In the genomic region with DNA sequence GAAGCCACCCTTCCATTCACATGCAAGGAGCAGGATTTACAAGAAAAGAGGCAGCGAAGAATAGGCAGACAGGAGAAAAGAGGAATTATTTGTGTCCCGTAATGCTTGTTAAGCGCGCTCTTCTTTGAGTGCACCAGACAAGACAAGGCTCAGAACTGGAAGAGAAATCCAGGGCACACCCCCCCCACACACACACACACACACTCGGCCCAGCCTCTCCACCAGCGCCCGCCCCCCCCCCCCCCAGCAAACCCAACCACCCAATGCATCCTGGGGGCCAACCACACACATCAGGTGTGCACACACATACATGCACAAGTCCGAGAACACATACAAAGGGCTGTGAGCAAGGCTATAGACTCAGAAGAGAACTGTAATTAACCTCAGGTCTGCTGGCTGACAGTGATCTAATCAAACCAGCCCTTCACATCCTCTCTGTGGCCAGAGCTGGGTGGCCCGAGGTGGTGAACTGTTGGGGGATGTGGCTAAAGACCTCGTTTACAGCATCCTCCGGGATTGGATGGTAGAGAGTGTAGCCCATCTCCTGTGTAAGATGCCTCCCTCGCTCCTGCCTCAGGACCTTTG, we compare ENCODE assay signal across 11 mouse cellular contexts.
DNase-seq lines count a peak whose midpoint lies in the region; ATAC-seq and TF ChIP-seq lines count a peak whose summit lies in the region.
"Had no signal": no experiment of that assay in that cellular context is flagged by ENCODE, and none has a peak within 500 bp of the region (broad histone marks: within the 10 kb centered on the region; RNA-seq: fewer than 3 reads in every experiment).

No protein-coding gene starts in this region.

- intact Hi-C loops in left cerebral cortex, postnatal 36 days (cut with DNase I), result no loop called here

- H3K4me2 ChIP-seq in forebrain, embryonic 13.5 days, result peak overlapping the region; percentile 63
- H3K4me2 ChIP-seq in limb, embryonic 12.5 days, result peak overlapping the region; percentile 56
- peak overlapping the region; percentile 51 for H3K4me2 ChIP-seq in neural tube, embryonic 15.5 days

- no peaks in the 10 kb centered on the region for H3K36me3 ChIP-seq in forebrain, embryonic 13.5 days (ENCODE audit: poor library complexity, severe bottlenecking)
- H3K36me3 ChIP-seq in limb, embryonic 12.5 days, result no peaks in the 10 kb centered on the region
- no peaks in the 10 kb centered on the region for H3K36me3 ChIP-seq in neural tube, embryonic 15.5 days
- H3K36me3 ChIP-seq: G1E had no signal

- H3K4me3 ChIP-seq in layer of hippocampus, adult 2 months, result peak overlapping the region; percentile 11; the same call in 1 of the 2 replicates
- peak overlapping the region; percentile 29 for H3K4me3 ChIP-seq in forebrain, embryonic 13.5 days
- H3K4me3 ChIP-seq in limb, embryonic 12.5 days (replicated peaks), result peak overlapping the region; percentile 28
- H3K4me3 ChIP-seq in neural tube, embryonic 15.5 days (replicated peaks), result peak overlapping the region; percentile 12
- H3K4me3 ChIP-seq: erythroblast, embryonic 14.5 days had no signal

- H3K4me1 ChIP-seq in forebrain, embryonic 13.5 days, result peaks cover 21% of the 10 kb centered on the region
- H3K4me1 ChIP-seq in limb, embryonic 12.5 days (replicated peaks), result peaks cover 6% of the 10 kb centered on the region; the same call in 1 of the 2 replicates
- peaks cover 21% of the 10 kb centered on the region for H3K4me1 ChIP-seq in neural tube, embryonic 15.5 days

- H3K27me3 ChIP-seq in forebrain, embryonic 13.5 days, result peaks cover 22% of the 10 kb centered on the region
- H3K27me3 ChIP-seq in limb, embryonic 12.5 days, result peaks cover 96% of the 10 kb centered on the region
- 0 out of 2 replicates have a peak, but pooled peaks cover 7% of the 10 kb centered on the region for H3K27me3 ChIP-seq in neural tube, embryonic 15.5 days (replicated peaks)

- 4% methylated on average over 9 of the region's 12 CpGs for WGBS in forebrain, embryonic 13.5 days
- WGBS in limb, embryonic 12.5 days, result 14% methylated on average over 12 of the region's 12 CpGs
- WGBS in neural tube, embryonic 15.5 days, result 12% methylated on average over 12 of the region's 12 CpGs

- TF ChIP-seq CTCF in layer of hippocampus, adult 2 months (conservative IDR thresholded peaks at IDR 0.05), result no peak

- DNase-seq in layer of hippocampus, adult 2 months (ENCODE audit: low spot score in 2 of 2), result no peak
- DNase-seq in layer of hippocampus, postnatal 10 days (ENCODE audit: low spot score in 2 of 2), result no peak
- DNase-seq in adrenal gland, postnatal 4 days (ENCODE audit: low spot score in 2 of 2), result no peak
- DNase-seq in cerebellum, postnatal 25 days, result no peak
- DNase-seq in left cerebral cortex, postnatal 36 days (ENCODE audit: low spot score in 2 of 2), result no peak

- peak; percentile 33; the same call in 1 of the 2 replicates for ATAC-seq in forebrain, embryonic 13.5 days
- no peak for ATAC-seq in limb, embryonic 12.5 days (ENCODE audit: insufficient number of reproducible peaks, insufficient read depth, low FRiP score, low TSS enrichment, low read depth)
- no peak for ATAC-seq in neural tube, embryonic 15.5 days (ENCODE audit: low FRiP score)

- peaks cover 4% of the 10 kb centered on the region; the same call in 1 of the 2 replicates for H3K9me3 ChIP-seq in forebrain, embryonic 13.5 days (replicated peaks)
- H3K9me3 ChIP-seq in limb, embryonic 12.5 days, result no peaks in the 10 kb centered on the region
- H3K9me3 ChIP-seq in neural tube, embryonic 15.5 days (replicated peaks), result no peaks in the 10 kb centered on the region
- H3K9me3 ChIP-seq: G1E had no signal

- H3K9ac ChIP-seq in forebrain, embryonic 13.5 days, result peak overlapping the region; percentile 62
- H3K9ac ChIP-seq in limb, embryonic 12.5 days (replicated peaks), result peak overlapping the region; percentile 48
- H3K9ac ChIP-seq in neural tube, embryonic 15.5 days (replicated peaks), result 0 out of 2 replicates have a peak overlapping the region, but pooled peaks have one; percentile 37
- H3K9ac ChIP-seq: liver, embryonic 14.5 days had no signal

- H3K27ac ChIP-seq in layer of hippocampus, adult 2 months, result no peak overlapping the region
- H3K27ac ChIP-seq in forebrain, embryonic 13.5 days, result peak overlapping the region; percentile 57
- no peak overlapping the region for H3K27ac ChIP-seq in limb, embryonic 12.5 days
- no peak overlapping the region for H3K27ac ChIP-seq in neural tube, embryonic 15.5 days (replicated peaks)
- H3K27ac ChIP-seq: liver, embryonic 14.5 days had no signal
